Mouse (Mus musculus) ovary, postnatal 14 days (tissue): ENCODE data around the gene Tdpoz5.
"Not testable (repeated sequence)": the region's sequence is repeated elsewhere in the genome, so short reads cannot be mapped to it uniquely, and the experiment has no call there.

Experiments
- DNase-seq: peaks from one replicate; pipeline ENCODE4 v3.0.0; 2022; ENCODE audit warnings: low spot score

Tdpoz5 gene

DNA sequence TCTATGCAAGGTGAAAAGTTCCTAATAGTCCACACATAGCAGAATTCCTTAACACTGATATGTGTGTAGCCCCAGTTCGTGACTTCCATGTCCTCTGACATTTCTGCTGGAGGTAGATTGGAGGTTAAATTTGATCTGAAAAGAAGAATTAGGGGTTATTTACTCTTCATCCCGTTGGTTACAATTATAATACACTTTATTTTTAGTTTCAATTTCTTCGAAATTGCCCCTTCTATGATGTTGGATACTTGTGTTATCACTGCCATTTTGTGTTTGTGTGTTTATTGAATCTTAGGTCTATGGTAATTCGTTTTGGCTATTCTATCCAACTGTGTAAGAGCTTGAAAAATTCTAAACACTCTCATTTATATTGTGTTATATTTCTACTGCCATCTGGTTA is at the start of gene Tdpoz5:
Tdpoz5 (minus strand) TSS at position 101 of the 400 bp plus-strand sequence.
- DNase-seq = not testable (repeated sequence)

- DNase-seq = not testable (repeated sequence)
Measured at GRCm38 (mm10) chr3:93968938-93969337, 7.8 kb upstream of the Tdpoz5 start.

DNA sequence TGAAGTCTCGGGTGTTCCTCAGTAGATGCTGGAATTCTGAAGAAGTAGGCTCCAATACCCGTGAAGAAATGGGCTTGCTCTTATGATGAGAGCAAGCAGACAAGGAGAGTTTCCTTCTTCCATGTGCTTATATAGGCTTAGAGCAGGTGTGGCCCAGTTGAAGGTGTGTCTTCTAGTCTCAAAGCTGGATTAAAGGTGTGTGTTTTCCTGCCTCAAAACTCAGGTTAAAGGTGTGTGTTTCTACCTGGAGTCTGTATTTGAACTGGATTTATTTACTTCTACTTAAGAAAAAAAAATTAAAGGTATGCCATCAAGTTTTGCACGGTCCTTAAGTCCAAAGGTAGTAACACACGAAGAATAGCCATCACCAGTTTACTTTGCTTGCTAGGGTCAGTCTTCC is 17.7 kb downstream of the Tdpoz5 start, which contains the start of gene Gm9117:
Gm9117 (minus strand) TSS at position 101 of the 400 bp plus-strand sequence.
- not testable (repeated sequence) for DNase-seq

- not testable (repeated sequence) for DNase-seq
Measured at GRCm38 (mm10) chr3:93938386-93938785, 22.7 kb downstream of the Tdpoz5 start.
